Mouse (Mus musculus) adrenal gland, postnatal 14 days (tissue): ENCODE data around the gene Kirrel. TPM values are rescaled to one million over a fixed set of nuclear protein-coding genes. Genes with fewer than 3 reads are reported as not detected.

ENCODE experiments used
- DNase-seq: peaks from one replicate; pipeline ENCODE4 v3.0.0; 2021; ENCODE audit warnings: mixed read lengths
- long read RNA-seq, 2 experiments: library from polyadenylated mRNA; stranded (forward); transcript quantifications; one replicate each; pipeline ENCODE4 v2.0.0; 2021
- total RNA-seq: library from RNA; stranded (reverse); gene quantifications from 2 replicates; pipeline ENCODE4 v1.2.3, GENCODE M21; 2021

The Kirrel gene
- 16.2 and 19.7 TPM in 2 replicates for total RNA-seq
- long read RNA-seq, experiment 1, partial matches to known transcripts: 1 of 4 reads
- long read RNA-seq, experiment 1, other reads (novel, unspliced or antisense): 3 of 4 reads
- long read RNA-seq, experiment 2, partial matches to known transcripts: 0 of 1 reads
- long read RNA-seq, experiment 2, other reads (novel, unspliced or antisense): 1 of 1 reads

GRCm38 (mm10) chr3:87174096-87174768, at the start of gene Kirrel:
Kirrel (minus strand) TSS chr3:87174747.
- peak; percentile 92 for DNase-seq

- no peak for DNase-seq
These were observed 49.1 kb upstream of the Kirrel start for GRCm38 (mm10) chr3:87223636-87224035.

- DNase-seq: no peak
These were observed 47.8 kb upstream of the Kirrel start for GRCm38 (mm10) chr3:87222346-87222745.

- no peak for DNase-seq
These were observed 40.6 kb upstream of the Kirrel start for GRCm38 (mm10) chr3:87215176-87215575.

GRCm38 (mm10) chr3:87214221-87214864, 39.8 kb upstream of the Kirrel start:
- no peak for DNase-seq

- no peak for DNase-seq
These were observed 32.0 kb upstream of the Kirrel start for GRCm38 (mm10) chr3:87206336-87207075.

- DNase-seq: no peak
These were observed 22.1 kb upstream of the Kirrel start for GRCm38 (mm10) chr3:87196637-87197036.

GRCm38 (mm10) chr3:87195041-87195440, 20.5 kb upstream of the Kirrel start:
- no peak for DNase-seq

GRCm38 (mm10) chr3:87194591-87194990, 20.0 kb upstream of the Kirrel start:
- DNase-seq: no peak

GRCm38 (mm10) chr3:87193756-87194155, 19.2 kb upstream of the Kirrel start:
- DNase-seq: no peak

GRCm38 (mm10) chr3:87193352-87193751, 18.8 kb upstream of the Kirrel start:
- no peak for DNase-seq

- DNase-seq: no peak
These were observed 2.1 kb upstream of the Kirrel start for GRCm38 (mm10) chr3:87176687-87177086.

GRCm38 (mm10) chr3:87175438-87175815, 880 bp upstream of the Kirrel start:
- peak; percentile 55 for DNase-seq

GRCm38 (mm10) chr3:87174769-87175437, 356 bp upstream of the Kirrel start:
- no peak for DNase-seq

- DNase-seq: no peak
These were observed 961 bp downstream of the Kirrel start for GRCm38 (mm10) chr3:87173486-87174085.

- DNase-seq: no peak
These were observed 1.5 kb downstream of the Kirrel start for GRCm38 (mm10) chr3:87173103-87173444.

- peak; percentile 72 for DNase-seq
These were observed 2.0 kb downstream of the Kirrel start for GRCm38 (mm10) chr3:87172351-87173102.

GRCm38 (mm10) chr3:87171201-87172100, 3.1 kb downstream of the Kirrel start:
- no peak for DNase-seq

- DNase-seq: no peak
These were observed 5.0 kb downstream of the Kirrel start for GRCm38 (mm10) chr3:87169402-87170015.

- no peak for DNase-seq
These were observed 5.8 kb downstream of the Kirrel start for GRCm38 (mm10) chr3:87168756-87169155.
